Mouse (Mus musculus): ENCODE measurements around the gene Rab4b. TPM values are rescaled to one million over a fixed set of nuclear protein-coding genes. Genes with fewer than 3 reads are reported as not detected.

Rab4b gene
- total and polyA plus RNA-seq, 3 experiments, result 14.6 to 182 (median 36.5) TPM

DNA sequence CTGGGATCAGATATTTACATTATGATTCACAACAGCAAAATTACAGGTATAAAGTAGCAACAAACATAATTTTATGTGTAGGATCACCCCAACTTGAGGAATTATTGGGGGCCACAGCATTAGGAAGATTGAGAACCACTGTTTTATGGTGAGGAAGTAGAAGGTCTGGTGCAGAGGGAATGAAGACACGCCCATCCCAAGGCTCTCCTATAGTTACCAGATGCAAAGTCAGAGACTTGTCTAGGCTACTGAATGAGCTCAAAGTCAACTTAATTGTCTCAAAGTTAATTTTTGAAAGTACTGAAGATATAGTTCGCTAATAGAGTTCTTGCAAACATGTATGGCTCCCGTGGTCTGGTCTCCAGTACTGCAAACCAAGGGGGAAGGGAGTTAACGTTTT is 44.9 kb downstream of the Rab4b start:
- Histone ChIP-seq H3K36me3 (replicated peaks) (no peaks in the 10 kb centered on the region), H3K27me3 (ENCODE audit: insufficient read depth, low read length) (peaks cover 10% of the 10 kb centered on the region; the same call in 1 of the 2 replicates), H3K4me3 (ENCODE audit: low read depth, low read length) (no peak overlapping the region), H3K9me3 (replicated peaks) (no peaks in the 10 kb centered on the region), H3K4me1 (ENCODE audit: insufficient read depth, low read depth, low read length) (no peaks in the 10 kb centered on the region)
- no peak for DNase-seq (ENCODE audit: low spot score)
- TF ChIP-seq TAL1 (conservative IDR thresholded peaks at IDR 0.05; ENCODE audit: low read depth, low read length) (no peak), GATA1 (IDR thresholded peaks at IDR 0.05; ENCODE audit: borderline replicate concordance, low read length) (no peak), CTCF (IDR thresholded peaks at IDR 0.05; ENCODE audit: low read depth, low read length) (no peak), POLR2AphosphoS5 (IDR thresholded peaks at IDR 0.05; ENCODE audit: insufficient replicate concordance, low read depth, low read length) (no peak), GATA2 (IDR thresholded peaks at IDR 0.05; ENCODE audit: borderline replicate concordance, low read depth, low read length) (no peak)
- no peak for ATAC-seq (ENCODE audit: extremely low read depth, insufficient number of reproducible peaks, low FRiP score, poor library complexity, severe bottlenecking)

DNA sequence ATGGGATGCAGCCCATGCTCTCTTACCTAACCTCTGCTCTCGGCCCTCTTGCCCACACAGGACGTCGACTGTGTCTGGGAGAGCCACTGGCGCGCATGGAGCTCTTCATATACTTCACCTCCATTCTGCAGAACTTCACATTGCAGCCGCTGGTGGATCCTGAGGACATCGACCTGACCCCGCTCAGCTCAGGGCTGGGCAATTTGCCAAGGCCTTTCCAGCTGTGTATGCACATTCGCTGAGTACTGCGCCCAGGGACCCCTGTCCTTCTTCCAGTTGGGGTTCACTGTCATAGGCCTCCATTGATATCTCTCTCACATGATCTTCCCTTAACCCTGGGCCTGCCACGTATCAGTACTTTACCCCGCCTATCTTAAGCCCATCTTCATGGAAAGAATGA is 45.5 kb downstream of the Rab4b start:
- Histone ChIP-seq H3K9me3 (replicated peaks) (no peaks in the 10 kb centered on the region), H3K4me3 (ENCODE audit: low read depth, low read length) (no peak overlapping the region), H3K36me3 (replicated peaks) (no peaks in the 10 kb centered on the region), H3K27me3 (ENCODE audit: insufficient read depth, low read length) (peaks cover 10% of the 10 kb centered on the region; the same call in 1 of the 2 replicates), H3K4me1 (ENCODE audit: insufficient read depth, low read depth, low read length) (no peaks in the 10 kb centered on the region)
- DNase-seq (ENCODE audit: low spot score) (no peak), ATAC-seq (ENCODE audit: extremely low read depth, insufficient number of reproducible peaks, low FRiP score, poor library complexity, severe bottlenecking) (no peak)
- TF ChIP-seq CTCF (IDR thresholded peaks at IDR 0.05; ENCODE audit: low read depth, low read length), result no peak
- TF ChIP-seq TAL1 (conservative IDR thresholded peaks at IDR 0.05; ENCODE audit: low read depth, low read length), result no peak
- TF ChIP-seq POLR2AphosphoS5 (IDR thresholded peaks at IDR 0.05; ENCODE audit: insufficient replicate concordance, low read depth, low read length), result no peak
- TF ChIP-seq GATA2 (IDR thresholded peaks at IDR 0.05; ENCODE audit: borderline replicate concordance, low read depth, low read length), result no peak
- no peak for TF ChIP-seq GATA1 (IDR thresholded peaks at IDR 0.05; ENCODE audit: borderline replicate concordance, low read length)

DNA sequence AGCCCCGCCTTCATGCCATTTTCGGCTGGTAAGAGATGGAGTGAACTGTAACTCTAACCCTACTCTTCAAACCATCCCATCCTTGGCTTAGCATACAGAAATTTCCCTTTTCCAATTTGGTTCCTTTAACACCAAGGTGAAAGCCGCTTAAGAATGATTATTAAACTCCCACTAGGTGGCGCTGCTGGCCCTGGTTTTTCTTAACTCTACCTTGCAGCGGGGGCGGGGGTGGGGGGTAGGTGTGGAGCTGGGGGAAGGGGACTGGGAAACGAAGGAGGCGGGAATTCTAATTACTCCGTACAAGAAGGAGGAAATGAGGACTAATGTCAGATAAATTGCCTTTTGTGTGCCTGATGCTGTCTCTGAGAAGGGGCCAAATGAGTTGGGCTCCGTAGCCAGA is 46.1 kb downstream of the Rab4b start:
- no peaks in the 10 kb centered on the region for H3K9me3 ChIP-seq (replicated peaks)
- DNase-seq (ENCODE audit: low spot score) (peak; percentile 22), ATAC-seq (ENCODE audit: extremely low read depth, insufficient number of reproducible peaks, low FRiP score, poor library complexity, severe bottlenecking) (no peak)
- peaks cover 10% of the 10 kb centered on the region; the same call in 1 of the 2 replicates for H3K27me3 ChIP-seq (ENCODE audit: insufficient read depth, low read length)
- no peak for TF ChIP-seq POLR2AphosphoS5 (IDR thresholded peaks at IDR 0.05; ENCODE audit: insufficient replicate concordance, low read depth, low read length)
- no peak for TF ChIP-seq CTCF (IDR thresholded peaks at IDR 0.05; ENCODE audit: low read depth, low read length)
- TF ChIP-seq TAL1 (conservative IDR thresholded peaks at IDR 0.05; ENCODE audit: low read depth, low read length), result no peak
- TF ChIP-seq GATA1 (IDR thresholded peaks at IDR 0.05; ENCODE audit: borderline replicate concordance, low read length), result no peak
- no peak for TF ChIP-seq GATA2 (IDR thresholded peaks at IDR 0.05; ENCODE audit: borderline replicate concordance, low read depth, low read length)
- no peaks in the 10 kb centered on the region for H3K36me3 ChIP-seq (replicated peaks)
- H3K4me3 ChIP-seq (ENCODE audit: low read depth, low read length), result no peak overlapping the region
- H3K4me1 ChIP-seq (ENCODE audit: insufficient read depth, low read depth, low read length), result no peaks in the 10 kb centered on the region

DNA sequence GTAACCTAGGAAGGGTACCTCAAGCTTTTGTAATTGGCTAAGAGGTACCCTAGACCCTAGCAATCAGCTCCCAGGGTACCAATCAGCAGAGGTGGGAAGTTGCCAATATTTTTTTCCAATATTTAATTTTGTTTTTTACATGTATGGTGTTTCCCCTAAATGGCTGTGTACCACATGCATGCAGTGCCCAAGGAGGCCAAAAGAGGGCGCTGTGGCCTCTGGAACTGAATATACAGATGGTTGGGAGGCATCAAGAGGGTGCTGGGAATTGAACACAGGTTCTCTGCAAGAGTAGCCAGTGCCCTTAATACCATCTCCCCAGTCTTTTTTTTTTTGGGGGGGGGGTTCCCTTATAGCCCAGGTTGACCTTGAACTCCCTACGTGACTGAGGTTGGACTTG is 47.3 kb downstream of the Rab4b start:
- TF ChIP-seq GATA2 (IDR thresholded peaks at IDR 0.05; ENCODE audit: borderline replicate concordance, low read depth, low read length), result no peak
- TF ChIP-seq GATA1 (IDR thresholded peaks at IDR 0.05; ENCODE audit: borderline replicate concordance, low read length), result no peak
- no peaks in the 10 kb centered on the region for H3K4me1 ChIP-seq (ENCODE audit: insufficient read depth, low read depth, low read length)
- no peaks in the 10 kb centered on the region for H3K36me3 ChIP-seq (replicated peaks)
- DNase-seq (ENCODE audit: low spot score), result no peak
- no peak for ATAC-seq (ENCODE audit: extremely low read depth, insufficient number of reproducible peaks, low FRiP score, poor library complexity, severe bottlenecking)
- no peak overlapping the region for H3K4me3 ChIP-seq (ENCODE audit: low read depth, low read length)
- H3K9me3 ChIP-seq (replicated peaks), result no peaks in the 10 kb centered on the region
- peaks cover 6% of the 10 kb centered on the region; the same call in 1 of the 2 replicates for H3K27me3 ChIP-seq (ENCODE audit: insufficient read depth, low read length)

DNA sequence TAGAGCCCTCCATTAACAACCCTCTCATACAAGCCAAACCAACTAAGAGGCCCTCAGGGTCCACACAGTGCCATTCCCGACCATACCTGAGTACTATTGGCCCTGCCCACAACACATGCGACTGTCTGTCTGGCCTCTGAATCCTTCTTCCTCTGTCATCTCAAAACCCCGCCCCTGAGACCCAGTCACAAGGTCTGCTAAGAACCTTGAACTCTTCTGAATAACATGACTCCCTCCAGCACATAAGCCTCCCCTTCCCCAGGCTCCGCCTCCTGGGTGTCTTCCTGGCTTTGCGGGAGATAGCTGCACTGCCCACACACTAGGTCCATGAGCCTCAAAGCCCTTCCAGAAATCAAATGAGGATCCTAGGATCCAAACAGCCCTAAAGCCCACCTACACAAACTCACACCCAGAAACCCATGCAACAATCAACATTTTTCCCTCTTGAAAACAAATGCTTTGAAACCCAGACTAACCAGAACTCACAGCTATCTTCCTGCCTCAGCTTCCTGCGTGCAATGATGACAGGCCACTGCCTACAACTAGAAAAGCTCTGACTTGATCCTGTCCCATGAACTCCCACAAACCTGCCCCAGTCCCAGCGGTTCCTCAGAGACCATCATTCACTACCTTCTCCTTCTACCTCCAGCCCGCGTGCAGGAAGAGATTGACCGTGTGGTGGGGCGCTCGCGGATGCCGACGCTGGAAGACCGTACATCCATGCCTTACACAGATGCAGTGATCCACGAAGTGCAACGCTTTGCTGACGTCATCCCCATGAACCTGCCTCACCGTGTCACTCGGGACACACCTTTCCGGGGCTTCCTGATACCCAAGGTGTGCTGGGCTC is 48.0 kb downstream of the Rab4b start:
- TF ChIP-seq POLR2AphosphoS5 (IDR thresholded peaks at IDR 0.05; ENCODE audit: insufficient replicate concordance, low read depth, low read length) (no peak), GATA2 (IDR thresholded peaks at IDR 0.05; ENCODE audit: borderline replicate concordance, low read depth, low read length) (no peak), GATA1 (IDR thresholded peaks at IDR 0.05; ENCODE audit: borderline replicate concordance, low read length) (no peak), CTCF (IDR thresholded peaks at IDR 0.05; ENCODE audit: low read depth, low read length) (no peak), TAL1 (conservative IDR thresholded peaks at IDR 0.05; ENCODE audit: low read depth, low read length) (no peak)
- no peak for ATAC-seq (ENCODE audit: extremely low read depth, insufficient number of reproducible peaks, low FRiP score, poor library complexity, severe bottlenecking)
- DNase-seq (ENCODE audit: low spot score), result no peak
- Histone ChIP-seq H3K36me3 (replicated peaks) (no peaks in the 10 kb centered on the region), H3K4me1 (ENCODE audit: insufficient read depth, low read depth, low read length) (no peaks in the 10 kb centered on the region), H3K9me3 (replicated peaks) (no peaks in the 10 kb centered on the region), H3K27me3 (ENCODE audit: insufficient read depth, low read length) (peaks cover 6% of the 10 kb centered on the region; the same call in 1 of the 2 replicates), H3K4me3 (ENCODE audit: low read depth, low read length) (no peak overlapping the region)

DNA sequence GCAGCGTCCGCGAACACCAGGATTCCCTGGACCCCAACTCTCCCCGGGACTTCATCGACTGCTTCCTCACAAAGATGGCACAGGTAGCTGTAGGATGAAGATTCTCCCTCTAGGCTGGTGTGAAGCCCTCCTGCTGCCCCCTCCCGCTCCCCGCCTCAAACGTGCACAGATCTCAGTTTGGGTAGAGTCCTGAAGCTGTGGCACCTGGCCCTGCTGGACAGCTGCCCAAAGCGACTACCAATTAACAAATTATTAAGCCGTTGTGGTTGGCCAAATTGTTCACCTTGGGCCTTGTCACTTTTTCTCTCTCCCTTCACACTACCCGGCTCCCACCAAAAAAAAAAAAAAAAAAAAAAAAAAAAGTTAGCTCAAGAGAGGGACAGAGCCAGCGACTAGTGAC is 48.9 kb downstream of the Rab4b start:
- peaks cover 6% of the 10 kb centered on the region; the same call in 1 of the 2 replicates for H3K27me3 ChIP-seq (ENCODE audit: insufficient read depth, low read length)
- TF ChIP-seq CTCF (IDR thresholded peaks at IDR 0.05; ENCODE audit: low read depth, low read length) (no peak), POLR2AphosphoS5 (IDR thresholded peaks at IDR 0.05; ENCODE audit: insufficient replicate concordance, low read depth, low read length) (no peak), GATA2 (IDR thresholded peaks at IDR 0.05; ENCODE audit: borderline replicate concordance, low read depth, low read length) (no peak), GATA1 (IDR thresholded peaks at IDR 0.05; ENCODE audit: borderline replicate concordance, low read length) (no peak), TAL1 (conservative IDR thresholded peaks at IDR 0.05; ENCODE audit: low read depth, low read length) (no peak)
- H3K36me3 ChIP-seq (replicated peaks), result no peaks in the 10 kb centered on the region
- no peaks in the 10 kb centered on the region for H3K9me3 ChIP-seq (replicated peaks)
- no peak overlapping the region for H3K4me3 ChIP-seq (ENCODE audit: low read depth, low read length)
- ATAC-seq (ENCODE audit: extremely low read depth, insufficient number of reproducible peaks, low FRiP score, poor library complexity, severe bottlenecking), result no peak
- no peaks in the 10 kb centered on the region for H3K4me1 ChIP-seq (ENCODE audit: insufficient read depth, low read depth, low read length)
- DNase-seq (ENCODE audit: low spot score), result no peak

All from G1E (cell line).